Mouse (Mus musculus) mouse trophoblast stem cell (cell line): ENCODE results near the gene Olfr171.
"Not testable (repeated sequence)": the region's sequence is repeated elsewhere in the genome, so short reads cannot be mapped to it uniquely, and the experiment has no call there.

Experiments used
- in situ Hi-C, 2 experiments: fragments of 300-500 bp; cut with MseI, MboI; formaldehyde crosslinking; loops; 2 replicates in 1 of 2; 3 replicates in 1 of 2; pipeline ENCODE4 v1.15.1; 2025

Olfr171 gene

GRCm38 (mm10) chr16:19629816-19630215 is at the start of gene Olfr171:
Gene Olfr171 (minus strand): TSS chr16:19629916.
- in situ Hi-C loops, result no loop called here

DNA sequence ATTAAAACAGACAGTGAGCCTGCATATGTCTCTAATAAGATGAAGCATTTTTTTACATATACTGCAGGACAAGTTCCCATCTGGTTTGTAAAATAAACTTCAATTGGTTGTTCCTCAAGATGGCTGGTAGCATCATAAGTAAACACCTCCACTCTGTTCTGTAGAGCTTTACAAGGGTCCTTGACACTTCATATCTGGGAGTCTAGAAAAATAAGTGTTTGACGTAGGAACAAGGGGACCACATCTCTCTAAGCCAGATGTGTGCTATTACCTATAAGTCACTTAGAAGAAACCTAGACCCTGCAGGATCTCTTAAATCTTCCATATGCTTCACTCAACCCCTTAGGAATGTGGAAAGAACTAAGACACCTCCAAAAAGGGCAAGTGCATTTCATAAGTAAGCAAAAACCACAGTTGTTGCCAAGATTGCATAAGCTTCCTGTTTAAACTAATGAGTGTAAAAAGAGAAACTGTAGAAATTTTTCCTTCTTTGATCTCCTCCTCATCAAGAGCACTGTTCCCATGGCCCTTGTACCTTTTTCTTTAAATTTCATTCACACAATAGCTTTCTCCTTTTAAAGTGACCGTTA is 41.1 kb upstream of the Olfr171 start:
- in situ Hi-C loops, result no loop called here

GRCm38 (mm10) chr16:19666312-19666711 is 36.6 kb upstream of the Olfr171 start:
- in situ Hi-C loops, result no loop called here

DNA sequence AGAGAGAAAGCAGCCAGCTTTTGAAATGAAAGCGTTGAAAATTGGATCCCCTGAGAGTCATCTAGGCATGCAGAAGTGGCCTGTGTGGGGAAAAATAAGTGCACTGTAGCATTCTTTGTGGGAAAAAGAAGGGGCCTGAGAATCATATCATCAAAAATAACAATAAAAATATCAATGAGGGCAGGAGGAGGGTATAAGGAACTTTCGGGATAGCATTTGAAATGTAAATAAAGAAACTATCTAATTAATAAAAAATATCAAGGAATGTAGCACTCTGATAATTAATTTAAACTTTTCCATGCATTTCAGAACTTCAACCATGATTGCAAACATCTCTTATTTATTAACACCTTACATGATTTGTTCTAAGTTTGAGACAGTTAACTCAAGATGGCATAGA is 17.9 kb downstream of the Olfr171 start, which contains the start of gene Olfr170:
Gene Olfr170, minus strand, starts transcription at position 101 of the 400 bp plus-strand sequence.
- in situ Hi-C loops, result not testable (repeated sequence)

- in situ Hi-C loops, result no loop called here
Observed at GRCm38 (mm10) chr16:19603166-19603565, 26.6 kb downstream of the Olfr171 start.
